Mouse (Mus musculus) neutrophil, adult 5-6 weeks (primary cell): Measurements from ENCODE around the gene Sergef. TPM values are rescaled to one million over a fixed set of nuclear protein-coding genes. Genes with fewer than 3 reads are reported as not detected.

Source experiments
- ATAC-seq: fragments of 151-379, 151-347 bp; 2 replicates; pipeline ENCODE4 v1.8.0; 2017; ENCODE audit warnings: mild to moderate bottlenecking, moderate TSS enrichment; ENCODE audit not compliant: insufficient number of reproducible peaks, poor library complexity, low FRiP score, severe bottlenecking; ENCODE audit errors: extremely low read depth
- total RNA-seq: library from RNA; stranded (forward); fragments of 200-1000 nt; gene quantifications from 2 replicates; pipeline ENCODE4 v1.2.3, GENCODE M21; 2017

The Sergef gene
- total RNA-seq, 1 experiment from 2014 or later, result 13.6 TPM

GRCm38 (mm10) chr7:46475464-46475863 is 164.1 kb downstream of the Sergef start:
- ATAC-seq, result no peak

- no peak for ATAC-seq
Observed at GRCm38 (mm10) chr7:46473141-46473540, 166.5 kb downstream of the Sergef start.

GRCm38 (mm10) chr7:46471054-46471737 is 168.4 kb downstream of the Sergef start:
- ATAC-seq, result no peak

GRCm38 (mm10) chr7:46469542-46469941 is 170.1 kb downstream of the Sergef start:
- ATAC-seq, result no peak

- ATAC-seq, result no peak
Observed at GRCm38 (mm10) chr7:46466422-46466981, 173.1 kb downstream of the Sergef start.

GRCm38 (mm10) chr7:46463136-46463535 is 176.5 kb downstream of the Sergef start:
- ATAC-seq, result no peak

- ATAC-seq, result no peak
Observed at GRCm38 (mm10) chr7:46462287-46462686, 177.3 kb downstream of the Sergef start.

- ATAC-seq, result no peak
Observed at GRCm38 (mm10) chr7:46459605-46460245, 179.9 kb downstream of the Sergef start.

- no peak for ATAC-seq
Observed at GRCm38 (mm10) chr7:46459200-46459599, 180.4 kb downstream of the Sergef start.

GRCm38 (mm10) chr7:46457889-46458288 is 181.7 kb downstream of the Sergef start:
- ATAC-seq, result no peak

GRCm38 (mm10) chr7:46453930-46454679 is 185.5 kb downstream of the Sergef start:
- ATAC-seq, result no peak

- no peak for ATAC-seq
Observed at GRCm38 (mm10) chr7:46448922-46449645, 190.5 kb downstream of the Sergef start.

- no peak for ATAC-seq
Observed at GRCm38 (mm10) chr7:46447473-46448165, 192.0 kb downstream of the Sergef start.

- ATAC-seq, result no peak
Observed at GRCm38 (mm10) chr7:46445896-46446295, 193.7 kb downstream of the Sergef start.

- ATAC-seq, result no peak
Observed at GRCm38 (mm10) chr7:46443163-46443562, 196.4 kb downstream of the Sergef start.

- no peak for ATAC-seq
Observed at GRCm38 (mm10) chr7:46438537-46439141, 201.0 kb downstream of the Sergef start.

- ATAC-seq, result no peak
Observed at GRCm38 (mm10) chr7:46435833-46436232, 203.8 kb downstream of the Sergef start.

GRCm38 (mm10) chr7:46433874-46434273 is 205.7 kb downstream of the Sergef start:
- ATAC-seq, result no peak
